Mouse (Mus musculus) thymus, adult 2 months (tissue): ENCODE measurements around the gene Eif5.

Experiments
- CTCF ChIP-seq: fragments of 200-500 bp; IDR thresholded peaks from 2 replicates; pipeline ENCODE4 v1.5.1; 2012; ENCODE audit warnings: mild to moderate bottlenecking, control low read depth, low read length, moderate library complexity, borderline replicate concordance; ENCODE audit not compliant: control insufficient read depth, poor library complexity, insufficient read depth; ENCODE audit errors: extremely low read depth
- POLR2A ChIP-seq: fragments of 200-500 bp; IDR thresholded peaks from 2 replicates; pipeline ENCODE4 v1.6.1; 2012; ENCODE audit warnings: mild to moderate bottlenecking, low read length, control low read depth, moderate library complexity; ENCODE audit not compliant: control insufficient read depth, poor library complexity, insufficient read depth; ENCODE audit errors: extremely low read depth

GRCm38 (mm10) chr12:111558655-111559054 is 20.8 kb downstream of the Eif5 start:
- TF ChIP-seq POLR2A (no peak), CTCF (no peak)
